ENCODE assay signal across 8 mouse cellular contexts in genomic region chr7:110059092-110059785, GRCm38 (mm10). TPM values are rescaled to one million over a fixed set of nuclear protein-coding genes. Genes with fewer than 3 reads are reported as not detected.
DNase-seq lines count a peak whose midpoint lies in the region; ATAC-seq and TF ChIP-seq lines count a peak whose summit lies in the region.

No protein-coding gene starts in this region.

- no peaks in the 10 kb centered on the region for H3K9me3 ChIP-seq in lung, postnatal 0 days (ENCODE audit: low read length)
- no peaks in the 10 kb centered on the region for H3K9me3 ChIP-seq in embryonic facial prominence, embryonic 13.5 days

- DNase-seq in cerebellum, adult 11-12 months = peak; percentile 19
- DNase-seq in cerebellum, adult 8-10 months = no peak
- DNase-seq in lung, postnatal 0 days (ENCODE audit: low spot score) = peak; percentile 63
- DNase-seq in lung, postnatal 4 days = no peak
- peak; percentile 29 for DNase-seq in liver, adult 2 months (ENCODE audit: extremely low read depth, low read depth, low spot score)
- DNase-seq in adrenal gland, adult 8-10 months = no peak
- DNase-seq in kidney, adult 8-10 months = no peak

- no peak overlapping the region for H3K27ac ChIP-seq in lung, postnatal 0 days (ENCODE audit: low read length)
- no peak overlapping the region; the same call in 1 of the 2 replicates for H3K27ac ChIP-seq in embryonic facial prominence, embryonic 13.5 days
- H3K27ac ChIP-seq in liver, adult 2 months (replicated peaks; ENCODE audit: insufficient read depth, low read depth, low read length) = no peak overlapping the region

- H3K27me3 ChIP-seq in lung, postnatal 0 days (replicated peaks; ENCODE audit: insufficient read depth, low read length) = no peaks in the 10 kb centered on the region
- H3K27me3 ChIP-seq in embryonic facial prominence, embryonic 13.5 days = no peaks in the 10 kb centered on the region
- H3K27me3 ChIP-seq in liver, adult 2 months (ENCODE audit: control insufficient read depth, insufficient read depth, low read length) = no peaks in the 10 kb centered on the region

- peak; percentile 58 for TF ChIP-seq CTCF in lung, postnatal 0 days (IDR thresholded peaks at IDR 0.05)
- no peak for TF ChIP-seq CTCF in liver, adult 2 months (IDR thresholded peaks at IDR 0.05; ENCODE audit: low read depth, low read length)

- 0 out of 2 replicates have a peak, but pooled peaks have one; percentile 5 for TF ChIP-seq EP300 in lung, postnatal 0 days (IDR thresholded peaks at IDR 0.05)

- WGBS in lung, postnatal 0 days = 85% methylated on average over 12 of the region's 12 CpGs
- WGBS in embryonic facial prominence, embryonic 13.5 days = 84% methylated on average over 12 of the region's 12 CpGs
- 86% methylated on average over 12 of the region's 12 CpGs for WGBS in liver, adult 2 months

- H3K79me2 ChIP-seq in liver, adult 2 months (ENCODE audit: control insufficient read depth, insufficient read depth, low read length) = peaks cover 15% of the 10 kb centered on the region; the same call in 1 of the 2 replicates

- ATAC-seq in lung, postnatal 0 days = no peak
- no peak for ATAC-seq in embryonic facial prominence, embryonic 13.5 days (ENCODE audit: insufficient number of reproducible peaks, insufficient read depth, low FRiP score, low TSS enrichment, low read depth)

- H3K4me1 ChIP-seq in lung, postnatal 0 days (ENCODE audit: insufficient read depth, low read depth, low read length) = peaks cover 12% of the 10 kb centered on the region; the same call in 1 of the 2 replicates
- peaks cover 11% of the 10 kb centered on the region for H3K4me1 ChIP-seq in embryonic facial prominence, embryonic 13.5 days
- peaks cover 12% of the 10 kb centered on the region for H3K4me1 ChIP-seq in liver, adult 2 months (ENCODE audit: control insufficient read depth, insufficient read depth, low read length)

- H3K4me3 ChIP-seq in lung, postnatal 0 days (ENCODE audit: low read depth, low read length) = no peak overlapping the region
- no peak overlapping the region for H3K4me3 ChIP-seq in embryonic facial prominence, embryonic 13.5 days
- H3K4me3 ChIP-seq in liver, adult 2 months (ENCODE audit: insufficient read depth, low read depth, low read length) = no peak overlapping the region

- no peak for TF ChIP-seq POLR2A in liver, adult 2 months (IDR thresholded peaks at IDR 0.05; ENCODE audit: extremely low read depth, insufficient read depth, low read length)

- no peak overlapping the region for H3K9ac ChIP-seq in lung, postnatal 0 days (replicated peaks; ENCODE audit: low read depth)
- H3K9ac ChIP-seq in embryonic facial prominence, embryonic 13.5 days = no peak overlapping the region
- no peak overlapping the region for H3K9ac ChIP-seq in liver, adult 2 months (ENCODE audit: low read depth, low read length)

- peaks cover 3% of the 10 kb centered on the region; the same call in 1 of the 2 replicates for H3K36me3 ChIP-seq in lung, postnatal 0 days (ENCODE audit: insufficient read depth, low read length)
- peaks cover 35% of the 10 kb centered on the region for H3K36me3 ChIP-seq in embryonic facial prominence, embryonic 13.5 days
- peaks cover 16% of the 10 kb centered on the region; the same call in 1 of the 2 replicates for H3K36me3 ChIP-seq in liver, adult 2 months (ENCODE audit: control insufficient read depth, insufficient read depth, low read length)

- no peak overlapping the region for H3K4me2 ChIP-seq in lung, postnatal 0 days (replicated peaks; ENCODE audit: low read depth, low read length)
- peak overlapping the region; percentile 67; the same call in 1 of the 2 replicates for H3K4me2 ChIP-seq in embryonic facial prominence, embryonic 13.5 days

RNA-seq across cellular contexts. Expression of gene Zfp143, which starts 1.8 kb away (rescaled TPM):
- 10.6 and 12.1 TPM in 2 replicates for polyA plus RNA-seq in lung, postnatal 0 days (2015; fragmentation: Nextera tagmentation; extraction: Ambion mirVana)
- polyA plus RNA-seq in embryonic facial prominence, embryonic 13.5 days (2015; fragmentation: Nextera tagmentation; extraction: Ambion mirVana) = 18.0 and 19.8 TPM in 2 replicates
- total RNA-seq in liver, adult 2 months (2014; rRNA removed) = 6.5 and 7.3 TPM in 2 replicates
- polyA plus RNA-seq in liver, adult 2 months (2012; rRNA removed) = 3.7 and 6.6 TPM in 2 replicates
- total RNA-seq in adrenal gland, adult 8-10 months (2022) = 10 to 100 TPM; 13.3 to 17.8 (median 15.7) TPM

RNA-seq across cellular contexts. Expression of gene Ipo7, which starts 41.2 kb away (rescaled TPM):
- 12.7 and 15.3 TPM in 2 replicates for polyA plus RNA-seq in lung, postnatal 0 days (2015; fragmentation: Nextera tagmentation; extraction: Ambion mirVana)
- polyA plus RNA-seq in embryonic facial prominence, embryonic 13.5 days (2015; fragmentation: Nextera tagmentation; extraction: Ambion mirVana) = 43.5 and 44.9 TPM in 2 replicates
- 59.8 and 65.7 TPM in 2 replicates for total RNA-seq in liver, adult 2 months (2014; rRNA removed)
- polyA plus RNA-seq in liver, adult 2 months (2012; rRNA removed) = 12.8 and 14.8 TPM in 2 replicates
- total RNA-seq in adrenal gland, adult 8-10 months (2022) = 10 to 100 TPM; 70.6 to 95.7 (median 77.4) TPM

Comparison
In these comparisons a context has a peak if more than half of its experiments do, and no peak if none do; other contexts are left out.
1. DNase-seq: peak in cerebellum, adult 11-12 months (single experiment), lung, postnatal 0 days (single experiment) and liver, adult 2 months (single experiment); none in cerebellum, adult 8-10 months (single experiment), lung, postnatal 4 days (0 of 2), adrenal gland, adult 8-10 months (single experiment) and kidney, adult 8-10 months (0 of 2).